Mouse (Mus musculus) forebrain, postnatal 0 days (tissue): ENCODE results near the gene Gm49378. TPM values are rescaled to one million over a fixed set of nuclear protein-coding genes. Genes with fewer than 3 reads are reported as not detected.

Experiments
- ATAC-seq: fragments of 200-750 bp; cut with Nextera tagmentation; 2 replicates; pipeline ENCODE4 v1.8.0; 2017; ENCODE audit warnings: mild to moderate bottlenecking, moderate library complexity
- DNase-seq: peaks from one replicate; pipeline ENCODE4 v3.0.0-alpha.2; 2015
- H3K27ac ChIP-seq: fragments of 300-500 bp; sonication (generic); 2 replicates; pipeline ENCODE4 v1.5.1; 2014; ENCODE audit warnings: low read depth, mild to moderate bottlenecking, antibody characterized with exemption, low read length, moderate library complexity, mixed read lengths
- H3K27me3 ChIP-seq: fragments of 300-500 bp; sonication (generic); 2 replicates; pipeline ENCODE4 v1.6.1; 2014; ENCODE audit warnings: mild to moderate bottlenecking, low read length, mixed read lengths; ENCODE audit not compliant: insufficient read depth
- H3K36me3 ChIP-seq: fragments of 300-500 bp; sonication (generic); 2 replicates; pipeline ENCODE4 v1.6.1; 2014; ENCODE audit warnings: mild to moderate bottlenecking, moderate library complexity; ENCODE audit not compliant: insufficient read depth
- H3K4me1 ChIP-seq: fragments of 300-500 bp; sonication (generic); 2 replicates; pipeline ENCODE4 v1.6.1; 2014; ENCODE audit warnings: antibody characterized with exemption; ENCODE audit not compliant: insufficient read depth
- H3K4me2 ChIP-seq: fragments of 300-500 bp; sonication (generic); 2 replicates; pipeline ENCODE4 v1.6.1; 2014; ENCODE audit warnings: low read depth, mild to moderate bottlenecking, moderate library complexity
- H3K4me3 ChIP-seq: fragments of 300-500 bp; sonication (generic); 2 replicates; pipeline ENCODE4 v1.5.1; 2014; ENCODE audit warnings: low read depth, low read length, mixed read lengths
- H3K9ac ChIP-seq: fragments of 300-500 bp; sonication (generic); 2 replicates; pipeline ENCODE4 v1.6.1; 2014; ENCODE audit warnings: mild to moderate bottlenecking
- H3K9me3 ChIP-seq: fragments of 300-500 bp; sonication (generic); 2 replicates; pipeline ENCODE4 v1.6.1; 2016; ENCODE audit warnings: low read length
- CTCF ChIP-seq: sonication (generic); IDR thresholded peaks from 2 replicates; pipeline ENCODE4 v1.5.1; 2016; ENCODE audit warnings: antibody characterized with exemption, control low read depth, low read depth
- WGBS: fragments of 180-500 bp; shearing (Covaris S2); extraction: QIAGEN DNeasy Blood & Tissue Kit; methylation state at CpG from one replicate; pipeline ENCODE4 v1.1.7; 2014; 5-methylcytosine and 5-hydroxymethylcytosine counted together
- polyA plus RNA-seq: library from polyadenylated mRNA; unstranded; fragments of >200 nt; fragmentation: Nextera tagmentation; extraction: Ambion mirVana; gene quantifications from 2 replicates; pipeline ENCODE4 v1.2.1, GENCODE M21; 2015
- total RNA-seq: library from RNA; depleted of rRNA; stranded (reverse); fragments of >200 nt; gene quantifications from 2 replicates; pipeline ENCODE4 v1.2.3, GENCODE M21; 2014

Gene Gm49378
- total and polyA plus RNA-seq, 2 experiments from 2014 or later, result 0.97 to 6.4 TPM

- WGBS, result 1% methylated on average over 22 of the region's 22 CpGs
- ATAC-seq, result peak; percentile 92
- peaks cover 19% of the 10 kb centered on the region for H3K4me1 ChIP-seq
These were observed 46.9 kb downstream of the Gm49378 start, which contains the start of gene Psme2 for GRCm38 (mm10) chr14:55590748-55591330. Psme2 (minus strand) TSS chr14:55591113.

GRCm38 (mm10) chr14:55589771-55590448 is 47.8 kb downstream of the Gm49378 start:
- peak overlapping the region; percentile 95 for H3K4me2 ChIP-seq
- DNase-seq, result no peak
- H3K4me1 ChIP-seq, result peaks cover 19% of the 10 kb centered on the region
- peaks cover 15% of the 10 kb centered on the region for H3K36me3 ChIP-seq
- H3K4me3 ChIP-seq, result peak overlapping the region; percentile 80
- WGBS, result 86% methylated on average over 11 of the region's 11 CpGs
- H3K9ac ChIP-seq, result peak overlapping the region; percentile 57
- TF ChIP-seq CTCF, result no peak
- ATAC-seq, result no peak
- no peaks in the 10 kb centered on the region for H3K9me3 ChIP-seq
- no peaks in the 10 kb centered on the region for H3K27me3 ChIP-seq
- H3K27ac ChIP-seq, result no peak overlapping the region

More at GRCm38 (mm10) chr14:55590748-55591330, 46.9 kb downstream of the Gm49378 start, which contains the start of gene Psme2:
- no peak for TF ChIP-seq CTCF
- Histone ChIP-seq H3K27me3 (no peaks in the 10 kb centered on the region), H3K4me3 (peak within 1 kb of the TSS; percentile 80), H3K9me3 (no peaks in the 10 kb centered on the region), H3K9ac (peak within 1 kb of the TSS; percentile 57), H3K27ac (peak within 1 kb of the TSS; percentile 82), H3K36me3 (peaks cover 24% of the 10 kb centered on the region), H3K4me2 (peak within 1 kb of the TSS; percentile 95)
- peak; percentile 95 for DNase-seq

DNA sequence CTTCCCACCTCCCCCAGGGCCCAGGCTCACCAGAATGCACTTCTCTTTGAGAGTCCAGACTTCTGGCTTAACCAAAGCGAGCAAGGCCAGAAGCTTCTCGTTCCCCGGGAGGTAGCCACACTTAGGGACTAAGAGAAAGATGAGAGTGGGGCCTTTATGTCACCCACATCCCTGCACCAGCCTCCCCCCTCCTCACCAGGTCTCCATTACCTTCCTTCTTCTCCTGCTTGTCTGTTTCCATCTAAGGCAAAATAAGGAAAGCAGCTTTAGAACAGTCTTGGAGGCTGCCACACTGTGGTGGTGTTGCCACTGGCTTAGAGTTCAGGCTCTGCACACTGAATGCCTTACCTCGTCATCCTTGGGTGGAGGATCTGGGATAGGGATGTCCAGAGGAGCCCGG is 48.4 kb downstream of the Gm49378 start:
- 93% methylated on average over 5 of the region's 5 CpGs for WGBS
- H3K27ac ChIP-seq, result no peak overlapping the region
- no peak overlapping the region for H3K4me3 ChIP-seq
- DNase-seq, result no peak
- H3K4me1 ChIP-seq, result peaks cover 19% of the 10 kb centered on the region
- TF ChIP-seq CTCF, result no peak
- H3K9ac ChIP-seq, result no peak overlapping the region
- peaks cover 8% of the 10 kb centered on the region; the same call in 1 of the 2 replicates for H3K36me3 ChIP-seq
- no peak for ATAC-seq
- H3K27me3 ChIP-seq, result no peaks in the 10 kb centered on the region
- no peaks in the 10 kb centered on the region for H3K9me3 ChIP-seq
- no peak overlapping the region for H3K4me2 ChIP-seq

DNA sequence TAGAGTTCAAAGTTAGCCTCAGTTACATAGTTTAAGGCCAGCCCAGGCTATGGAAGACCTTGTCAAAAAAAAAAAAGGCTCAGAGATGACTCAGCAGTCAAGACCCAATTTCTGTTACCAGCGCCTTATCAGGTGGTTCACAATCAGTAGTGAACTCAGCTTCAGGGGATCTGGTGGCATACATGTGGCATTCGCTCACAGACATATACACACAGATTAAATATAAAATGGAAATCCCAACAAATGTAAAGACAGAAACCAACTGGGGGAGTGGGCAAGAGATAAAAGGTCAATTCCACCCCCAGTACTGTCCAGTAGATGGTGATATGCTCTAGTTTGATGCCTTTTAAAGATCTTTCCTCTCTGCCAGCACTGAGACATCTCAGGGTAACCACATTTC is 51.5 kb downstream of the Gm49378 start:
- Histone ChIP-seq H3K36me3 (peaks cover 7% of the 10 kb centered on the region), H3K9ac (no peak overlapping the region), H3K27ac (no peak overlapping the region), H3K9me3 (no peaks in the 10 kb centered on the region), H3K4me2 (no peak overlapping the region), H3K4me1 (peaks cover 5% of the 10 kb centered on the region; the same call in 1 of the 2 replicates), H3K4me3 (no peak overlapping the region), H3K27me3 (no peaks in the 10 kb centered on the region)
- ATAC-seq (no peak), DNase-seq (no peak)
- 96% methylated on average over 2 of the region's 2 CpGs for WGBS
- no peak for TF ChIP-seq CTCF

- no peak overlapping the region for H3K9ac ChIP-seq
- H3K4me3 ChIP-seq, result peak overlapping the region; percentile 48
- WGBS, result 68% methylated on average over 6 of the region's 6 CpGs
- no peaks in the 10 kb centered on the region for H3K9me3 ChIP-seq
- TF ChIP-seq CTCF, result no peak
- peaks cover 10% of the 10 kb centered on the region for H3K36me3 ChIP-seq
- ATAC-seq (no peak), DNase-seq (no peak)
- H3K27ac ChIP-seq, result no peak overlapping the region
- H3K4me2 ChIP-seq, result peak overlapping the region; percentile 68
- no peaks in the 10 kb centered on the region for H3K27me3 ChIP-seq
- peaks cover 5% of the 10 kb centered on the region; the same call in 1 of the 2 replicates for H3K4me1 ChIP-seq
These were observed 52.1 kb downstream of the Gm49378 start for GRCm38 (mm10) chr14:55585566-55585960.

DNA sequence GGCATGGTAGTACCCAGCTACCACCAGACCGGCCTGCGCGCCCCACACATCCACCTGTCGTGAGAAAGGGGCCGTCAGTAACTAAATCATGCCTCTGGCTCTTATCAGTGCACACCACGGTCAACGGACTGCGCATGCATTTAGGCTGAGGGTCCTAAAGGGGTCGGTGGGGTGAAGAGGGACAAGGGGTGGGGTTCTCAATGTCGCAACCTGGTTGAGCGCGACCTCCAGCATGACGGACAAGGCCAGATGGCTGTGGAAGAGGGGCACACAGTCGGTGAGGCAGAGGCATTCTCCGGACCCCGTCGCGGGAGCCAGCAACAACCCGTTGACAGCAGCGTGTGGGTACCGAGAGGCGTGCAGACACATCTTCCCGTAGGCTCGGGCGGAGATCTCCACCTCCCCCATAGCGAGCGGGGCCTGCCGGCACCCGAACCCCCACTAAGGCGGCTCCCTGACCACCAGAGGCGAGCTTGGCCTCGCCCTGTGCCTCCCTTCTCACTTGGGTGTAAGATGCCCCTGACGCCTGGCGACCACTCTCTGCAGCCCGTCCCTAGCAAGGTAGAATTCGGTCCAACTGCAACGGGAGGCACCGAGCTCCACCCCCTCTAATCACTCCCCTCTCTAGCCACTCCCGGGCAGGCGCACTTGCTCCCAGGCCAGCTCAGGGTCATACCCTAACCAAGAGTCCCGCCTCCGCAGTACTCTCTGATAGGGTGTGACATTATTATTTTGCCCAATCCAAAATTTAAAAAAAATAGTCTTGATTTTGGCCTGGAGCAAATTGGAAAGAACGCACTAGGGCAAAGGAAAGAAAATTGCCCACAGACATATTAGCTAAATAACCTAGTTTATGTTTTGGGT is 52.8 kb downstream of the Gm49378 start, which contains the start of gene Emc9:
Gene Emc9, minus strand, starts transcription at position 601 of the 864 bp plus-strand sequence.
- Histone ChIP-seq H3K27ac (0 out of 2 replicates have a peak within 1 kb of the TSS, but pooled peaks have one; percentile 3), H3K27me3 (no peaks in the 10 kb centered on the region), H3K4me1 (peaks cover 2% of the 10 kb centered on the region; the same call in 1 of the 2 replicates), H3K36me3 (peaks cover 17% of the 10 kb centered on the region), H3K4me2 (peak within 1 kb of the TSS; percentile 68), H3K9me3 (no peaks in the 10 kb centered on the region), H3K4me3 (peak within 1 kb of the TSS; percentile 48), H3K9ac (peak within 1 kb of the TSS; percentile 60)
- ATAC-seq, result peak; percentile 89
- no peak for DNase-seq
- 5% methylated on average over 43 of the region's 43 CpGs for WGBS
- TF ChIP-seq CTCF, result no peak
